Mouse (Mus musculus): Measurements from ENCODE around the gene Ccdc153. TPM values are rescaled to one million over a fixed set of nuclear protein-coding genes. Genes with fewer than 3 reads are reported as not detected.

Gene Ccdc153
- total RNA-seq, 2 experiments from 2014 or later: 0.77 to 1.1 TPM

DNA sequence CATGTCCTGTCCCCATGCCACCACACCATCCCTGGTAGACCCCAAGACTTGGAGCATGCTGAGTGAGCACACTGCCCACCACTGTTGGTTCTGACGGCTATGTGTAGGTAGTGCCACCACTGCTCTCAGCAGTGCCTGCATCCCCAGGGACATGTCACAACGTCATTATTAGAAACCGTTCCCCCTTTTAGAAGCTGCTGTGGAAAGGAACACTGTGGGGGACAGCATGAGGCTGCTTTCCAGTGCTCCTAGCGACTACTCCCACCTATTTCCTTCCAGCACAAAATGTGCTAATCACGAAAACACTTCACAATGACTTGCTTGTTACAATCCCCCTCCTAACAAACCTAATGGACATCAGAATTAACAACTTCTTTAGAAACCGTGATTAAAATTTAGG, 14.5 kb upstream of the Ccdc153 start:
- no peak for DNase-seq (ENCODE audit: extremely low spot score in 1 of 2, low spot score in 2 of 2)

GRCm38 (mm10) chr9:44231609-44232008, 8.9 kb upstream of the Ccdc153 start:
- DNase-seq (ENCODE audit: extremely low spot score in 1 of 2, low spot score in 2 of 2): no peak
- TF ChIP-seq CTCF (IDR thresholded peaks at IDR 0.05): no peak
- H3K27ac ChIP-seq: no peak overlapping the region
- H3K4me3 ChIP-seq: no peak overlapping the region
- intact Hi-C loops (cut with DNase I): loop anchor here (10.0 kb wide), 1 partner anchor 247 kb away; no protein-coding TSS in a partner anchor

More for the DNA sequence above, 14.5 kb upstream of the Ccdc153 start:
- Histone ChIP-seq H3K27ac (peak overlapping the region; percentile 21; the same call in 1 of the 2 replicates), H3K4me3 (no peak overlapping the region)
- no peak for TF ChIP-seq CTCF (IDR thresholded peaks at IDR 0.05)
- intact Hi-C loops (cut with DNase I): no loop called here

DNA sequence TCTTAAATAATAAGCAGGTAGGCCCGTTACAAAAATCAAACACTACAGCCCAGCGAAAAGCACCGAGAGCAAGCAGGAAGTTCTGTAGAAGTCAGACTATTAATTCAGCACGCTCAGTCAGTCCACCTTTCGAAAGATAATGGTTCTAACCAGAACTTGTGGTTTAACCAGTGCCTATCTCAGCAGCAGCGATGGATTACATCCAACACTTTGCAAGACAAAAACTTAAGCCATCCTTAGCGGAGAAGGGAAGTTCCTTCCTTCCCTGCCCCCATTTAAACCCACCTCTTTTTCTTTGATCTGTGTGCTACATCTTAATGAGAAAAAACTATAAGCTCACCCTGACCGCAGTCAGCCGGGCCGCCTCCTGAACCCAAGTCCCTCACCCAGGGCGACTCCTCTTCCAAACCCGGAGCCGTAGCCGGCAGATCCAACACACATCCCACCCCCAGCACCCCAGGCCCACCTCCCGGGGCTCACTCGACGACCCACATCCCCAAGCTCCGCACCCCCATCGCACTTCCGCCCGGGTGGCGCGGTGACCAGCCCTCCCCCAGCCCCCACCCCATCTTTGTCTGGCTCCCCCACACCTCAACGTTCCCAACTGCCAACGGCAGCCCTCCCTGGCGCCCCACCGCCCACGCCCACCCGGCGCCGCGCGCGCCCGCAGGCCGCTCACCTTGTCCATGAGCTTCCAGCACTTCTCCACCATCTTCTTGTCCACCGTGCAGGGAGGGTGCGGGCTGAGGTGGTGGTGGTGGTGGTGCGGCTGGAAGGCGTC, 7.3 kb upstream of the Ccdc153 start:
- no peak for DNase-seq (ENCODE audit: extremely low spot score in 1 of 2, low spot score in 2 of 2)
- intact Hi-C loops (cut with DNase I): loop anchor here (10.0 kb wide), 1 partner anchor 248 kb away; no protein-coding TSS in a partner anchor
- H3K27ac ChIP-seq: peak overlapping the region; percentile 97
- no peak for TF ChIP-seq CTCF (IDR thresholded peaks at IDR 0.05)
- H3K4me3 ChIP-seq: peak overlapping the region; percentile 93

DNA sequence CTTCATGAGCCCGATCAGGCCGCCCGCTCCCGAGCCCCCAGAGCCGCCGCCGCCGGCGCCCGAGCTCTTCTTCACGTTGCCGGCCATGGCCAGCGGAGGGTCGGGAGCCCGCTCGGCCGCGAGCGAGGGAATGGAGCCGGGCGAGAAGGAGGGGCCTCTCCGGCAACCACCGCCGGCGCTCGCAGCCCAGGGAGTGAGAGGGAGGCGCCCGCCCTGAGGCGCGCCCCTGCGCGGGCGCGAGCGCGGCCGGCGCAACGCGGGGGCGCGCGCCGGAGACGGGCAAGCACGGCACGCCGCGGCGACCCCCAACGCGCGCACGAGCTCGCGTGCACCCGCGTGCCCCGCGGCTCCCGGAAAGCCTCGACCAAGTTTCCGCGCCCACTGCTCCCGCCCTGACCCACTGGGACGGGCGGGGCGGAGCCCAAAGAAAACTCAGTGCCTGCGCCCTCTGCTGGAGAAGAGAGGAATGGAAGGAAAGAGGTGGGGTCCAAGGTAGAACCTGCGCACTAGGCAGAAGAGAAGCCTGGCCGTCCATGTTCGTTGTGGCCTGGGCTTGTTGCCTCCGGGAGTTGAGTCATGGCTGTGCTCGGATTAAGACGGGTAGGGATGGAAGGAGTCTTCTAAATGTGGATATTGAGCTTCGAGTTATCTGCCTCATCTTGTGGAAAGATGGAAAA, 6.5 kb upstream of the Ccdc153 start, which contains the start of gene Cbl:
Gene Cbl, minus strand, starts transcription at position 248 of the 677 bp plus-strand sequence.
- TF ChIP-seq CTCF (IDR thresholded peaks at IDR 0.05): peak; percentile 98
- intact Hi-C loops (cut with DNase I): loop anchor here (1.0 to 10.0 kb wide), 4 partner anchors 35 to 249 kb away; partner anchors contain the start of gene Nlrx1
- DNase-seq (ENCODE audit: extremely low spot score in 1 of 2, low spot score in 2 of 2): peak; percentile 99
- H3K27ac ChIP-seq: peak within 1 kb of the TSS; percentile 97
- peak within 1 kb of the TSS; percentile 93 for H3K4me3 ChIP-seq

- Histone ChIP-seq H3K27ac (peak overlapping the region; percentile 78), H3K4me3 (peak overlapping the region; percentile 93)
- peak in 1 of 2 experiments; percentile 48 for DNase-seq (ENCODE audit: extremely low spot score in 1 of 2, low spot score in 2 of 2)
- intact Hi-C loops (cut with DNase I): loop anchor here (1.0 to 10.0 kb wide), 4 partner anchors 34 to 250 kb away; partner anchors contain the start of gene Nlrx1
- TF ChIP-seq CTCF (IDR thresholded peaks at IDR 0.05): no peak; the same call in 1 of the 2 replicates
Measured at GRCm38 (mm10) chr9:44234479-44235427, 5.7 kb upstream of the Ccdc153 start.

GRCm38 (mm10) chr9:44236601-44237000, 3.9 kb upstream of the Ccdc153 start:
- intact Hi-C loops (cut with DNase I): loop anchor here (10.0 kb wide), 1 partner anchor 252 kb away; no protein-coding TSS in a partner anchor
- Histone ChIP-seq H3K4me3 (no peak overlapping the region), H3K27ac (no peak overlapping the region)
- no peak for DNase-seq (ENCODE audit: extremely low spot score in 1 of 2, low spot score in 2 of 2)
- TF ChIP-seq CTCF (IDR thresholded peaks at IDR 0.05): no peak

DNA sequence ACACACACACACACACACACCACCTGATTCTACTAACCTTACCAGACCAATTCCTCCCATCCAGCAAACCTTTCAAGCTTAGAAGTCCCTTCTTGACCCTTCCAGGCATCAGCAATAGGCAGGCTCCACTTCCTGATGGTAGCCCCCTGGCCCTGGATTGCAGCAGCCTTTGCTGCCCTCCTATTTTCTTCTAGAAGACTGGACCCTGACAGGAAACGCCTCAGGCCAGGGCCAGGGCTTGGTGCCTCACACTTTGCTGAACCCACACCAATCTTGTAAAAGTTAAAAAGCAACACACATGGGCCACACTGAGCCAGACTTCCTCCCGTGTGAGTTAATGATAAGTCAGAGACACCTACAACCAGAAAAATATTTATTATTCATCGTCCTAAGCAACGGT, 3.3 kb upstream of the Ccdc153 start:
- intact Hi-C loops (cut with DNase I): loop anchor here (10.0 kb wide), 1 partner anchor 252 kb away; no protein-coding TSS in a partner anchor
- Histone ChIP-seq H3K4me3 (no peak overlapping the region), H3K27ac (no peak overlapping the region)
- TF ChIP-seq CTCF (IDR thresholded peaks at IDR 0.05): no peak
- no peak for DNase-seq (ENCODE audit: extremely low spot score in 1 of 2, low spot score in 2 of 2)

GRCm38 (mm10) chr9:44238501-44239190, 1.8 kb upstream of the Ccdc153 start:
- no peak for DNase-seq (ENCODE audit: extremely low spot score in 1 of 2, low spot score in 2 of 2)
- Histone ChIP-seq H3K4me3 (no peak overlapping the region), H3K27ac (no peak overlapping the region)
- intact Hi-C loops (cut with DNase I): loop anchor here (10.0 kb wide), 1 partner anchor 254 kb away; no protein-coding TSS in a partner anchor
- TF ChIP-seq CTCF (IDR thresholded peaks at IDR 0.05): no peak

- H3K4me3 ChIP-seq: no peak overlapping the region
- DNase-seq (ENCODE audit: extremely low spot score in 1 of 2, low spot score in 2 of 2): peak; percentile 38 to 48
Measured at GRCm38 (mm10) chr9:44239447-44239846, 1.0 kb upstream of the Ccdc153 start.

GRCm38 (mm10) chr9:44240911-44241310, 435 bp downstream of the Ccdc153 start:
- H3K27ac ChIP-seq: no peak overlapping the region
- TF ChIP-seq CTCF (IDR thresholded peaks at IDR 0.05): no peak

More at GRCm38 (mm10) chr9:44239447-44239846, 1.0 kb upstream of the Ccdc153 start:
- no peak overlapping the region for H3K27ac ChIP-seq
- intact Hi-C loops (cut with DNase I): loop anchor here (10.0 kb wide), 1 partner anchor 255 kb away; no protein-coding TSS in a partner anchor
- peak; percentile 92 for TF ChIP-seq CTCF (IDR thresholded peaks at IDR 0.05)

More at GRCm38 (mm10) chr9:44240911-44241310, 435 bp downstream of the Ccdc153 start:
- no peak overlapping the region for H3K4me3 ChIP-seq
- no peak for DNase-seq (ENCODE audit: extremely low spot score in 1 of 2, low spot score in 2 of 2)
- intact Hi-C loops (cut with DNase I): loop anchor here (1.0 kb wide), 1 partner anchor 26 kb away; no protein-coding TSS in a partner anchor
